Mouse (Mus musculus) limb, embryonic 14.5 days (tissue): ENCODE results near the gene E430018J23Rik. TPM values are rescaled to one million over a fixed set of nuclear protein-coding genes. Genes with fewer than 3 reads are reported as not detected.
A peak's percentile ranks its signal among the peaks of the same experiment; 100 is the strongest.

Experiments
- ATAC-seq: fragments of 200-750 bp; cut with Nextera tagmentation; 2 replicates; pipeline ENCODE4 v1.8.0; 2017; ENCODE audit warnings: low read depth, moderate number of reproducible peaks, moderate TSS enrichment; ENCODE audit not compliant: low FRiP score
- DNase-seq: peaks from one replicate; pipeline ENCODE4 v3.0.0-alpha.2; 2015; ENCODE audit warnings: low spot score
- H3K27ac ChIP-seq: fragments of 300-500 bp; sonication (generic); replicated peaks from 2 replicates; pipeline ENCODE4 v1.5.1; 2014; ENCODE audit warnings: low read depth, mild to moderate bottlenecking, low read length, moderate library complexity, mixed read lengths
- H3K27me3 ChIP-seq: fragments of 300-500 bp; sonication (generic); 2 replicates; pipeline ENCODE4 v1.6.1; 2014; ENCODE audit warnings: low read length, mixed read lengths; ENCODE audit not compliant: control insufficient read depth, insufficient read depth
- H3K36me3 ChIP-seq: fragments of 300-500 bp; sonication (generic); 2 replicates; pipeline ENCODE4 v1.6.1; 2014; ENCODE audit warnings: mild to moderate bottlenecking, low read length, moderate library complexity, mixed read lengths; ENCODE audit not compliant: control insufficient read depth, insufficient read depth
- H3K4me1 ChIP-seq: fragments of 300-500 bp; sonication (generic); 2 replicates; pipeline ENCODE4 v1.6.1; 2014; ENCODE audit warnings: antibody characterized with exemption, low read length, mixed read lengths; ENCODE audit not compliant: control insufficient read depth, insufficient read depth
- H3K4me2 ChIP-seq: fragments of 300-500 bp; sonication (generic); replicated peaks from 2 replicates; pipeline ENCODE4 v1.6.1; 2014; ENCODE audit warnings: low read depth, mild to moderate bottlenecking, low read length, moderate library complexity; ENCODE audit not compliant: severe bottlenecking
- H3K4me3 ChIP-seq: fragments of 300-500 bp; sonication (generic); replicated peaks from 2 replicates; pipeline ENCODE4 v1.5.1; 2014; ENCODE audit warnings: low read length
- H3K9ac ChIP-seq: fragments of 300-500 bp; sonication (generic); 2 replicates; pipeline ENCODE4 v1.6.1; 2014; ENCODE audit warnings: mild to moderate bottlenecking, low read depth, low read length, moderate library complexity; ENCODE audit not compliant: severe bottlenecking
- H3K9me3 ChIP-seq: fragments of 300-500 bp; sonication (generic); 2 replicates; pipeline ENCODE4 v1.6.1; 2016; ENCODE audit warnings: low read length; ENCODE audit not compliant: control insufficient read depth
- POLR2A ChIP-seq: fragments of 200-500 bp; IDR thresholded peaks from 2 replicates; pipeline ENCODE4 v1.8.0; 2012; ENCODE audit warnings: inconsistent platforms, mild to moderate bottlenecking, moderate library complexity, borderline replicate concordance; ENCODE audit not compliant: insufficient read depth, insufficient read length; ENCODE audit errors: extremely low read depth
- WGBS: fragments of 180-500 bp; shearing (Covaris S2); extraction: QIAGEN DNeasy Blood & Tissue Kit; methylation state at CpG from one replicate; pipeline ENCODE4 v1.1.7; 2014; 5-methylcytosine and 5-hydroxymethylcytosine counted together
- polyA plus RNA-seq, 2 experiments: library from polyadenylated mRNA; depleted of rRNA in 1 of 2; stranded (reverse) in 1 of 2; unstranded in 1 of 2; fragments of >200 nt; fragmentation: Nextera tagmentation in 1 of 2; extraction: Ambion mirVana in 1 of 2; gene quantifications; 2 replicates each; pipeline versions ENCODE4 v1.2.1 to v1.2.3; 2012 to 2014

Gene E430018J23Rik
- polyA plus RNA-seq, 2 experiments, result 7.3 to 8.8 TPM

- 45% methylated on average over 2 of the region's 2 CpGs for WGBS
- H3K27me3 ChIP-seq, result no peaks in the 10 kb centered on the region
- H3K9me3 ChIP-seq, result no peaks in the 10 kb centered on the region
- 0 out of 2 replicates have a peak, but pooled peaks cover 2% of the 10 kb centered on the region for H3K4me1 ChIP-seq
- H3K27ac ChIP-seq, result no peak overlapping the region
- no peak overlapping the region for H3K9ac ChIP-seq
- H3K4me3 ChIP-seq, result no peak overlapping the region
- ATAC-seq (no peak), DNase-seq (no peak)
- H3K36me3 ChIP-seq, result no peaks in the 10 kb centered on the region
- TF ChIP-seq POLR2A, result no peak
- no peak overlapping the region for H3K4me2 ChIP-seq
Observed at GRCm38 (mm10) chr7:127402980-127403379, 9.6 kb upstream of the E430018J23Rik start.

GRCm38 (mm10) chr7:127400355-127400754, 6.9 kb upstream of the E430018J23Rik start:
- DNase-seq (no peak), ATAC-seq (no peak)
- H3K9me3 ChIP-seq, result no peaks in the 10 kb centered on the region
- no peaks in the 10 kb centered on the region for H3K4me1 ChIP-seq
- WGBS, result 67% methylated on average over 3 of the region's 3 CpGs
- no peak for TF ChIP-seq POLR2A
- H3K4me3 ChIP-seq, result no peak overlapping the region
- H3K4me2 ChIP-seq, result no peak overlapping the region
- no peaks in the 10 kb centered on the region for H3K27me3 ChIP-seq
- no peak overlapping the region for H3K27ac ChIP-seq
- H3K36me3 ChIP-seq, result no peaks in the 10 kb centered on the region
- no peak overlapping the region for H3K9ac ChIP-seq

GRCm38 (mm10) chr7:127393944-127394333, 510 bp upstream of the E430018J23Rik start:
- H3K4me1 ChIP-seq, result peaks cover 4% of the 10 kb centered on the region
- H3K4me3 ChIP-seq, result peak overlapping the region; percentile 65
- peak overlapping the region; percentile 86 for H3K27ac ChIP-seq
- no peak for DNase-seq
- peak; percentile 14; the same call in 1 of the 2 replicates for ATAC-seq
- peak overlapping the region; percentile 72 for H3K9ac ChIP-seq
- no peak for TF ChIP-seq POLR2A
- no peaks in the 10 kb centered on the region for H3K9me3 ChIP-seq
- H3K36me3 ChIP-seq, result peaks cover 7% of the 10 kb centered on the region
- H3K4me2 ChIP-seq, result peak overlapping the region; percentile 72
- no peaks in the 10 kb centered on the region for H3K27me3 ChIP-seq
- WGBS, result 19% methylated on average over 7 of the region's 7 CpGs

- DNase-seq, result no peak
- Histone ChIP-seq H3K36me3 (peaks cover 7% of the 10 kb centered on the region), H3K9me3 (no peaks in the 10 kb centered on the region), H3K4me2 (peak overlapping the region; percentile 72), H3K27me3 (no peaks in the 10 kb centered on the region), H3K9ac (peak overlapping the region; percentile 72; the same call in 1 of the 2 replicates), H3K4me3 (peak overlapping the region; percentile 65), H3K27ac (no peak overlapping the region), H3K4me1 (peaks cover 4% of the 10 kb centered on the region)
- TF ChIP-seq POLR2A, result no peak
- 83% methylated on average over 8 of the region's 8 CpGs for WGBS
- no peak for ATAC-seq
Observed at GRCm38 (mm10) chr7:127392251-127392824, 1.1 kb downstream of the E430018J23Rik start.

GRCm38 (mm10) chr7:127391538-127391937, 1.9 kb downstream of the E430018J23Rik start:
- ATAC-seq (no peak), DNase-seq (no peak)
- Histone ChIP-seq H3K4me3 (no peak overlapping the region), H3K36me3 (peaks cover 7% of the 10 kb centered on the region), H3K4me2 (no peak overlapping the region), H3K27me3 (no peaks in the 10 kb centered on the region), H3K4me1 (peaks cover 4% of the 10 kb centered on the region), H3K27ac (no peak overlapping the region), H3K9me3 (no peaks in the 10 kb centered on the region), H3K9ac (no peak overlapping the region)
- WGBS, result 97% methylated on average over 16 of the region's 16 CpGs
- TF ChIP-seq POLR2A, result no peak
